Mouse (Mus musculus) bone marrow, adult 2 months (tissue): ENCODE results near the gene Ptf1a. TPM values are rescaled to one million over a fixed set of nuclear protein-coding genes. Genes with fewer than 3 reads are reported as not detected.

ENCODE experiments used
- H3K27ac ChIP-seq: fragments of 200-500 bp; 2 replicates; pipeline ENCODE4 v1.5.1; 2012; ENCODE audit warnings: low read depth, mild to moderate bottlenecking, control low read depth, inconsistent platforms, low read length; ENCODE audit not compliant: control insufficient read depth, poor library complexity, insufficient read depth
- H3K4me1 ChIP-seq: fragments of 200-500 bp; 2 replicates; pipeline ENCODE4 v1.6.1; 2011; ENCODE audit warnings: low read length; ENCODE audit not compliant: control insufficient read depth, insufficient read depth
- H3K4me3 ChIP-seq: fragments of 200-500 bp; replicated peaks from 2 replicates; pipeline ENCODE3; 2011; ENCODE audit warnings: mild to moderate bottlenecking, low read depth, low read length, control low read depth; ENCODE audit not compliant: control insufficient read depth
- CTCF ChIP-seq: fragments of 200-500 bp; IDR thresholded peaks from 2 replicates; pipeline ENCODE4 v1.5.1; 2011; ENCODE audit warnings: low read length, control low read depth; ENCODE audit not compliant: control insufficient read depth, insufficient read depth
- POLR2A ChIP-seq: fragments of 200-500 bp; IDR thresholded peaks from 2 replicates; pipeline ENCODE4 v1.6.1; 2011; ENCODE audit warnings: low read depth, mild to moderate bottlenecking, control low read depth, low read length, borderline replicate concordance; ENCODE audit not compliant: control insufficient read depth
- WGBS: fragments of 180-500 bp; shearing (Covaris S2); methylation state at CpG from one replicate; pipeline ENCODE4 v1.1.7; 2018; 5-methylcytosine and 5-hydroxymethylcytosine counted together
- polyA plus RNA-seq: library from polyadenylated mRNA; stranded (reverse); fragments of >200 nt; gene quantifications from 2 replicates; pipeline ENCODE4 v1.2.4, GENCODE M21; 2011; ENCODE audit warnings: low replicate concordance; ENCODE audit not compliant: missing spikeins, insufficient read depth, insufficient read length

Gene Ptf1a
- polyA plus RNA-seq, result not detected in 2 replicates

- H3K4me3 ChIP-seq, result no peak within 1 kb of the TSS
- TF ChIP-seq CTCF (no peak), POLR2A (no peak)
- WGBS, result 4% methylated on average over 53 of the region's 53 CpGs
- H3K4me1 ChIP-seq, result no peaks in the 10 kb centered on the region
- H3K27ac ChIP-seq, result no peak within 1 kb of the TSS; the same call in 1 of the 2 replicates
These were observed at the start of gene Ptf1a for GRCm38 (mm10) chr2:19444931-19445831. Gene Ptf1a (plus strand): TSS chr2:19445663.

- TF ChIP-seq CTCF (no peak), POLR2A (no peak)
- no peaks in the 10 kb centered on the region for H3K4me1 ChIP-seq
- no peak overlapping the region for H3K4me3 ChIP-seq
- H3K27ac ChIP-seq, result no peak overlapping the region
- WGBS, result 60% methylated on average over 5 of the region's 5 CpGs
These were observed 40.1 kb upstream of the Ptf1a start for GRCm38 (mm10) chr2:19405409-19405808.

GRCm38 (mm10) chr2:19406531-19406930 is 38.9 kb upstream of the Ptf1a start:
- no peak overlapping the region for H3K27ac ChIP-seq
- H3K4me3 ChIP-seq, result no peak overlapping the region
- no peaks in the 10 kb centered on the region for H3K4me1 ChIP-seq
- WGBS, result 80% methylated on average over 3 of the region's 3 CpGs
- TF ChIP-seq POLR2A (no peak), CTCF (no peak)

GRCm38 (mm10) chr2:19414222-19414965 is 31.1 kb upstream of the Ptf1a start:
- WGBS, result 19% methylated on average over 19 of the region's 19 CpGs
- Histone ChIP-seq H3K27ac (no peak overlapping the region), H3K4me1 (no peaks in the 10 kb centered on the region), H3K4me3 (no peak overlapping the region)
- TF ChIP-seq CTCF (peak; percentile 73), POLR2A (no peak)

GRCm38 (mm10) chr2:19415063-19415521 is 30.4 kb upstream of the Ptf1a start:
- Histone ChIP-seq H3K4me1 (no peaks in the 10 kb centered on the region), H3K27ac (no peak overlapping the region), H3K4me3 (no peak overlapping the region)
- WGBS, result 2% methylated on average over 6 of the region's 6 CpGs
- TF ChIP-seq CTCF (no peak), POLR2A (no peak)

GRCm38 (mm10) chr2:19416066-19416465 is 29.4 kb upstream of the Ptf1a start:
- 61% methylated on average over 6 of the region's 6 CpGs for WGBS

GRCm38 (mm10) chr2:19419686-19420345 is 25.6 kb upstream of the Ptf1a start:
- Histone ChIP-seq H3K4me3 (no peak overlapping the region), H3K4me1 (no peaks in the 10 kb centered on the region), H3K27ac (no peak overlapping the region)
- WGBS, result 77% methylated on average over 1 of the region's 1 CpGs
- TF ChIP-seq CTCF (no peak), POLR2A (no peak)

More at GRCm38 (mm10) chr2:19416066-19416465, 29.4 kb upstream of the Ptf1a start:
- Histone ChIP-seq H3K27ac (no peak overlapping the region), H3K4me3 (no peak overlapping the region), H3K4me1 (no peaks in the 10 kb centered on the region)
- no peak for TF ChIP-seq CTCF
- no peak for TF ChIP-seq POLR2A
